Mouse (Mus musculus) cerebellum, adult 2 months (tissue): ENCODE results near the gene Gria1. TPM values are rescaled to one million over a fixed set of nuclear protein-coding genes. Genes with fewer than 3 reads are reported as not detected.

ENCODE experiments used
- DNase-seq, 2 experiments: peaks; one replicate each; pipeline ENCODE4 v3.0.0; 2021
- H3K27ac ChIP-seq: fragments of 200-500 bp; 2 replicates; pipeline ENCODE4 v1.5.1; 2012; ENCODE audit warnings: low read length, control low read depth, inconsistent platforms; ENCODE audit not compliant: insufficient read depth
- H3K27me3 ChIP-seq: fragments of 200-500 bp; 2 replicates; pipeline ENCODE4 v1.6.1; 2012; ENCODE audit warnings: inconsistent platforms, mild to moderate bottlenecking, low read length, moderate library complexity; ENCODE audit not compliant: control insufficient read depth, insufficient read depth
- H3K4me1 ChIP-seq: fragments of 200-500 bp; 2 replicates; pipeline ENCODE4 v1.6.1; 2011; ENCODE audit warnings: low read length; ENCODE audit not compliant: control insufficient read depth, insufficient read depth
- H3K4me3 ChIP-seq: fragments of 200-500 bp; replicated peaks from 2 replicates; pipeline ENCODE3; 2011; ENCODE audit warnings: mild to moderate bottlenecking, low read depth, low read length, control low read depth; ENCODE audit not compliant: insufficient read depth
- CTCF ChIP-seq: fragments of 200-500 bp; IDR thresholded peaks from 2 replicates; pipeline ENCODE4 v1.5.1; 2011; ENCODE audit warnings: low read depth, mild to moderate bottlenecking, control low read depth, low read length, moderate library complexity, borderline replicate concordance; ENCODE audit not compliant: insufficient read depth
- POLR2A ChIP-seq: fragments of 200-500 bp; IDR thresholded peaks from 2 replicates; pipeline ENCODE4 v1.6.1; 2011; ENCODE audit warnings: low read length, control low read depth, borderline replicate concordance; ENCODE audit not compliant: insufficient read depth
- WGBS: fragments of 180-500 bp; shearing (Covaris S2); methylation state at CpG from one replicate; pipeline ENCODE4 v1.1.7; 2018; 5-methylcytosine and 5-hydroxymethylcytosine counted together
- polyA plus RNA-seq: library from polyadenylated mRNA; depleted of rRNA; stranded (reverse); fragments of >200 nt; gene quantifications from 2 replicates; pipeline ENCODE4 v1.2.3, GENCODE M21; 2012

The Gria1 gene
- polyA plus RNA-seq, 1 experiment = 135 TPM

- no peaks in the 10 kb centered on the region for H3K4me1 ChIP-seq
- H3K4me3 ChIP-seq = no peak overlapping the region
- no peaks in the 10 kb centered on the region; the same call in 1 of the 2 replicates for H3K27me3 ChIP-seq
- no peak for TF ChIP-seq POLR2A
- TF ChIP-seq CTCF = no peak
- 12% methylated on average over 5 of the region's 5 CpGs for WGBS
- DNase-seq = no peak
- H3K27ac ChIP-seq = no peak overlapping the region
These were observed 203.4 kb downstream of the Gria1 start for GRCm38 (mm10) chr11:57214583-57214982.

GRCm38 (mm10) chr11:57222797-57223569 is 211.8 kb downstream of the Gria1 start:
- 45% methylated on average over 8 of the region's 8 CpGs for WGBS
- TF ChIP-seq CTCF (no peak), POLR2A (no peak)
- Histone ChIP-seq H3K4me1 (no peaks in the 10 kb centered on the region), H3K4me3 (no peak overlapping the region), H3K27ac (no peak overlapping the region), H3K27me3 (no peaks in the 10 kb centered on the region)
- no peak for DNase-seq

GRCm38 (mm10) chr11:57235446-57235845 is 224.3 kb downstream of the Gria1 start:
- H3K4me1 ChIP-seq = no peaks in the 10 kb centered on the region
- no peak for DNase-seq
- WGBS = 88% methylated on average over 2 of the region's 2 CpGs
- no peak for TF ChIP-seq CTCF
- TF ChIP-seq POLR2A = no peak
- H3K27me3 ChIP-seq = no peaks in the 10 kb centered on the region
- H3K27ac ChIP-seq = no peak overlapping the region
- no peak overlapping the region for H3K4me3 ChIP-seq

- TF ChIP-seq CTCF (no peak), POLR2A (no peak)
- 95% methylated on average over 1 of the region's 1 CpGs for WGBS
- no peak overlapping the region for H3K27ac ChIP-seq
These were observed 225.2 kb downstream of the Gria1 start for GRCm38 (mm10) chr11:57236431-57236830.

GRCm38 (mm10) chr11:57239758-57240157 is 228.6 kb downstream of the Gria1 start:
- no peaks in the 10 kb centered on the region for H3K27me3 ChIP-seq
- H3K4me3 ChIP-seq = no peak overlapping the region
- 38% methylated on average over 3 of the region's 3 CpGs for WGBS
- no peak overlapping the region for H3K27ac ChIP-seq
- DNase-seq = no peak
- H3K4me1 ChIP-seq = no peaks in the 10 kb centered on the region
- no peak for TF ChIP-seq CTCF
- TF ChIP-seq POLR2A = no peak

More at GRCm38 (mm10) chr11:57236431-57236830, 225.2 kb downstream of the Gria1 start:
- H3K27me3 ChIP-seq = no peaks in the 10 kb centered on the region
- no peak for DNase-seq
- H3K4me1 ChIP-seq = no peaks in the 10 kb centered on the region
- no peak overlapping the region for H3K4me3 ChIP-seq

GRCm38 (mm10) chr11:57243835-57244234 is 232.6 kb downstream of the Gria1 start:
- H3K27ac ChIP-seq = no peak overlapping the region
- no peaks in the 10 kb centered on the region for H3K27me3 ChIP-seq
- TF ChIP-seq CTCF (no peak), POLR2A (no peak)
- no peak for DNase-seq
- no peaks in the 10 kb centered on the region for H3K4me1 ChIP-seq
- no peak overlapping the region for H3K4me3 ChIP-seq

GRCm38 (mm10) chr11:57244543-57244942 is 233.4 kb downstream of the Gria1 start:
- no peaks in the 10 kb centered on the region for H3K4me1 ChIP-seq
- TF ChIP-seq POLR2A (no peak), CTCF (no peak)
- DNase-seq = no peak
- H3K4me3 ChIP-seq = no peak overlapping the region
- no peak overlapping the region for H3K27ac ChIP-seq
- WGBS = 88% methylated on average over 6 of the region's 6 CpGs
- no peaks in the 10 kb centered on the region for H3K27me3 ChIP-seq

GRCm38 (mm10) chr11:57248870-57249269 is 237.7 kb downstream of the Gria1 start:
- Histone ChIP-seq H3K27ac (no peak overlapping the region), H3K4me1 (no peaks in the 10 kb centered on the region), H3K27me3 (no peaks in the 10 kb centered on the region), H3K4me3 (no peak overlapping the region)
- no peak for DNase-seq
- 46% methylated on average over 4 of the region's 4 CpGs for WGBS
- TF ChIP-seq CTCF = no peak
- no peak for TF ChIP-seq POLR2A
